In genomic region chr9:121856649-121857416, GRCm38 (mm10) we compare ENCODE assay signal across 8 mouse cellular contexts. TPM values are rescaled to one million over a fixed set of nuclear protein-coding genes. Genes with fewer than 3 reads are reported as not detected.
A peak's percentile ranks its signal among the peaks of the same experiment; 100 is the strongest.
DNase-seq lines count a peak whose midpoint lies in the region; ATAC-seq and TF ChIP-seq lines count a peak whose summit lies in the region.

No protein-coding gene starts in this region.

- peak; percentile 42 for ATAC-seq in activated CD4-positive, CD25-positive, alpha-beta regulatory T cell, adult 4 months
- no peak; the same call in 1 of the 2 replicates for ATAC-seq in forebrain, embryonic 11.5 days (replicated peaks; ENCODE audit: low FRiP score)
- peak; percentile 34 for ATAC-seq in kidney, postnatal 0 days (replicated peaks; ENCODE audit: low FRiP score, low read depth)

- 1% methylated on average over 39 of the region's 39 CpGs for WGBS in forebrain, embryonic 11.5 days
- 1% methylated on average over 37 of the region's 39 CpGs for WGBS in kidney, postnatal 0 days

- peak overlapping the region; percentile 82 for H3K9ac ChIP-seq in forebrain, embryonic 11.5 days (ENCODE audit: low read length)
- H3K9ac ChIP-seq in kidney, postnatal 0 days (ENCODE audit: low read depth, low read length): peak overlapping the region; percentile 84

- TF ChIP-seq CTCF in left cerebral cortex, adult 2 months (IDR thresholded peaks at IDR 0.05): no peak
- no peak for TF ChIP-seq CTCF in kidney, postnatal 0 days (IDR thresholded peaks at IDR 0.05; ENCODE audit: low read depth)

- H3K36me3 ChIP-seq in forebrain, embryonic 11.5 days (ENCODE audit: control insufficient read depth, insufficient read depth, low read length): no peaks in the 10 kb centered on the region
- no peaks in the 10 kb centered on the region for H3K36me3 ChIP-seq in kidney, postnatal 0 days (ENCODE audit: insufficient read depth, low read length)

- DNase-seq in left cerebral cortex, adult 2 months (ENCODE audit: extremely low spot score in 1 of 2, low spot score in 2 of 2): no peak
- no peak for DNase-seq in left cerebral cortex, postnatal 36 days (ENCODE audit: low spot score in 2 of 2)
- DNase-seq in forebrain, embryonic 11.5 days (ENCODE audit: low spot score): no peak
- DNase-seq in kidney, postnatal 0 days (ENCODE audit: low spot score): peak; percentile 31
- DNase-seq in mesoderm, embryonic 11.5 days (ENCODE audit: low read depth, low spot score): peak; percentile 24
- no peak for DNase-seq in layer of hippocampus, postnatal 10 days (ENCODE audit: low spot score in 2 of 2)
- DNase-seq in ovary, postnatal 10 days (ENCODE audit: low spot score): no peak

- H3K27me3 ChIP-seq in forebrain, embryonic 11.5 days (ENCODE audit: control insufficient read depth, insufficient read depth, low read length): no peaks in the 10 kb centered on the region
- no peaks in the 10 kb centered on the region for H3K27me3 ChIP-seq in kidney, postnatal 0 days (ENCODE audit: insufficient read depth, low read length)

- peaks cover 3% of the 10 kb centered on the region; the same call in 1 of the 2 replicates for H3K4me1 ChIP-seq in forebrain, embryonic 11.5 days (replicated peaks; ENCODE audit: control insufficient read depth, insufficient read depth, low read length)
- H3K4me1 ChIP-seq in kidney, postnatal 0 days (replicated peaks; ENCODE audit: insufficient read depth, low read length): no peaks in the 10 kb centered on the region

- peak overlapping the region; percentile 96 for H3K27ac ChIP-seq in left cerebral cortex, adult 2 months
- peak overlapping the region; percentile 96 for H3K27ac ChIP-seq in forebrain, embryonic 11.5 days (ENCODE audit: low read depth, low read length)
- peak overlapping the region; percentile 96 for H3K27ac ChIP-seq in kidney, postnatal 0 days

- H3K4me2 ChIP-seq in forebrain, embryonic 11.5 days (ENCODE audit: low read depth, low read length, severe bottlenecking): peak overlapping the region; percentile 94
- H3K4me2 ChIP-seq in kidney, postnatal 0 days (ENCODE audit: low read length): peak overlapping the region; percentile 87

- H3K9me3 ChIP-seq in forebrain, embryonic 11.5 days (ENCODE audit: control insufficient read depth, low read length): no peaks in the 10 kb centered on the region
- no peaks in the 10 kb centered on the region for H3K9me3 ChIP-seq in kidney, postnatal 0 days (replicated peaks; ENCODE audit: low read length)

- H3K4me3 ChIP-seq in left cerebral cortex, adult 2 months: peak overlapping the region; percentile 92
- H3K4me3 ChIP-seq in forebrain, embryonic 11.5 days (ENCODE audit: low read depth, low read length): peak overlapping the region; percentile 86
- peak overlapping the region; percentile 70 for H3K4me3 ChIP-seq in kidney, postnatal 0 days (replicated peaks; ENCODE audit: low read depth, low read length)

- intact Hi-C loops in left cerebral cortex, adult 2 months (cut with DNase I): no loop called here
- intact Hi-C loops in left cerebral cortex, postnatal 36 days (cut with DNase I): no loop called here

RNA-seq across cellular contexts. Expression of gene Higd1a, which starts 1.3 kb away (rescaled TPM):
- 10 to 100 TPM; 90.3 to 93.7 TPM for total RNA-seq in left cerebral cortex, adult 2 months (2021)
- 10 to 100 TPM; 85.6 to 87.3 TPM for total RNA-seq in left cerebral cortex, postnatal 36 days (2021)
- 100 to 1,000 TPM; 125 to 151 TPM for polyA plus RNA-seq in activated CD4-positive, CD25-positive, alpha-beta regulatory T cell, adult 4 months (2017; shearing (Covaris generic))
- 170 and 184 TPM in 2 replicates for polyA plus RNA-seq in forebrain, embryonic 11.5 days (2014; fragmentation: Nextera tagmentation; extraction: Ambion mirVana)
- polyA plus RNA-seq in kidney, postnatal 0 days (2015; fragmentation: Nextera tagmentation; extraction: Ambion mirVana): 148 and 151 TPM in 2 replicates
- 100 to 1,000 TPM in 1 of 2 experiments, 10 to 100 TPM in 1; 99.3 to 103 TPM for total RNA-seq in layer of hippocampus, postnatal 10 days (2021)

RNA-seq across cellular contexts. Expression of gene Ccdc13, which starts 17.6 kb away (rescaled TPM):
- total RNA-seq in left cerebral cortex, adult 2 months (2021): 1 to 10 TPM; 5.7 to 6.2 TPM
- 1 to 10 TPM; 5.5 to 5.9 TPM for total RNA-seq in left cerebral cortex, postnatal 36 days (2021)
- polyA plus RNA-seq in activated CD4-positive, CD25-positive, alpha-beta regulatory T cell, adult 4 months (2017; shearing (Covaris generic)): not detected
- 2.6 and 2.7 TPM in 2 replicates for polyA plus RNA-seq in forebrain, embryonic 11.5 days (2014; fragmentation: Nextera tagmentation; extraction: Ambion mirVana)
- 0.23 and 0.25 TPM in 2 replicates for polyA plus RNA-seq in kidney, postnatal 0 days (2015; fragmentation: Nextera tagmentation; extraction: Ambion mirVana)
- 1 to 10 TPM; 6.6 to 7.7 TPM for total RNA-seq in layer of hippocampus, postnatal 10 days (2021)

RNA-seq across cellular contexts. Expression of gene Ackr2, which starts 41.3 kb away (rescaled TPM):
- 1 to 10 TPM; 6.9 to 7.9 TPM for total RNA-seq in left cerebral cortex, adult 2 months (2021)
- 1 to 10 TPM; 7.3 to 8.4 TPM for total RNA-seq in left cerebral cortex, postnatal 36 days (2021)
- not detected for polyA plus RNA-seq in activated CD4-positive, CD25-positive, alpha-beta regulatory T cell, adult 4 months (2017; shearing (Covaris generic))
- polyA plus RNA-seq in forebrain, embryonic 11.5 days (2014; fragmentation: Nextera tagmentation; extraction: Ambion mirVana): 0.97 and 1.4 TPM in 2 replicates
- 0.79 and 0.97 TPM in 2 replicates for polyA plus RNA-seq in kidney, postnatal 0 days (2015; fragmentation: Nextera tagmentation; extraction: Ambion mirVana)
- 1 to 10 TPM; 2.4 to 4.1 TPM for total RNA-seq in layer of hippocampus, postnatal 10 days (2021)

RNA-seq across cellular contexts. Expression of gene Cyp8b1, which starts 59.3 kb away (rescaled TPM):
- total RNA-seq in left cerebral cortex, adult 2 months (2021): not detected
- total RNA-seq in left cerebral cortex, postnatal 36 days (2021): not detected
- not detected for polyA plus RNA-seq in activated CD4-positive, CD25-positive, alpha-beta regulatory T cell, adult 4 months (2017; shearing (Covaris generic))
- not detected in 2 replicates for polyA plus RNA-seq in forebrain, embryonic 11.5 days (2014; fragmentation: Nextera tagmentation; extraction: Ambion mirVana)
- polyA plus RNA-seq in kidney, postnatal 0 days (2015; fragmentation: Nextera tagmentation; extraction: Ambion mirVana): not detected in 2 replicates
- not detected for total RNA-seq in layer of hippocampus, postnatal 10 days (2021)

Comparison
In these comparisons a context has a peak if more than half of its experiments do, and no peak if none do; other contexts are left out.
1. DNase-seq: peak in kidney, postnatal 0 days (single experiment) and mesoderm, embryonic 11.5 days (single experiment); none in left cerebral cortex, adult 2 months (0 of 2), left cerebral cortex, postnatal 36 days (0 of 2), forebrain, embryonic 11.5 days (single experiment), layer of hippocampus, postnatal 10 days (0 of 2) and ovary, postnatal 10 days (single experiment).
2. Peak in every context shown above with its lines, with median percentiles within 50 percentile points of each other: H3K27ac ChIP-seq and H3K4me3 ChIP-seq.